Mouse (Mus musculus) bone marrow, adult 2 months (tissue): Measurements from ENCODE around the gene Mthfr. TPM values are rescaled to one million over a fixed set of nuclear protein-coding genes. Genes with fewer than 3 reads are reported as not detected.
A peak's percentile ranks its signal among the peaks of the same experiment; 100 is the strongest.

ENCODE experiments used
- H3K27ac ChIP-seq: fragments of 200-500 bp; 2 replicates; pipeline ENCODE4 v1.5.1; 2012; ENCODE audit warnings: low read depth, mild to moderate bottlenecking, control low read depth, inconsistent platforms, low read length; ENCODE audit not compliant: control insufficient read depth, poor library complexity, insufficient read depth
- H3K4me1 ChIP-seq: fragments of 200-500 bp; 2 replicates; pipeline ENCODE4 v1.6.1; 2011; ENCODE audit warnings: low read length; ENCODE audit not compliant: control insufficient read depth, insufficient read depth
- H3K4me3 ChIP-seq: fragments of 200-500 bp; replicated peaks from 2 replicates; pipeline ENCODE3; 2011; ENCODE audit warnings: mild to moderate bottlenecking, low read depth, low read length, control low read depth; ENCODE audit not compliant: control insufficient read depth
- CTCF ChIP-seq: fragments of 200-500 bp; IDR thresholded peaks from 2 replicates; pipeline ENCODE4 v1.5.1; 2011; ENCODE audit warnings: low read length, control low read depth; ENCODE audit not compliant: control insufficient read depth, insufficient read depth
- POLR2A ChIP-seq: fragments of 200-500 bp; IDR thresholded peaks from 2 replicates; pipeline ENCODE4 v1.6.1; 2011; ENCODE audit warnings: low read depth, mild to moderate bottlenecking, control low read depth, low read length, borderline replicate concordance; ENCODE audit not compliant: control insufficient read depth
- WGBS: fragments of 180-500 bp; shearing (Covaris S2); methylation state at CpG from one replicate; pipeline ENCODE4 v1.1.7; 2018; 5-methylcytosine and 5-hydroxymethylcytosine counted together
- polyA plus RNA-seq: library from polyadenylated mRNA; stranded (reverse); fragments of >200 nt; gene quantifications from 2 replicates; pipeline ENCODE4 v1.2.4, GENCODE M21; 2011; ENCODE audit warnings: low replicate concordance; ENCODE audit not compliant: missing spikeins, insufficient read depth, insufficient read length

The Mthfr gene
- polyA plus RNA-seq, 1 experiment, result 9.6 TPM

GRCm38 (mm10) chr4:148079212-148079611 is 40.3 kb downstream of the Mthfr start:
- Histone ChIP-seq H3K4me1 (peaks cover 1% of the 10 kb centered on the region; the same call in 1 of the 2 replicates), H3K27ac (no peak overlapping the region), H3K4me3 (no peak overlapping the region)
- no peak for TF ChIP-seq POLR2A
- TF ChIP-seq CTCF, result no peak
- 80% methylated on average over 6 of the region's 6 CpGs for WGBS

DNA sequence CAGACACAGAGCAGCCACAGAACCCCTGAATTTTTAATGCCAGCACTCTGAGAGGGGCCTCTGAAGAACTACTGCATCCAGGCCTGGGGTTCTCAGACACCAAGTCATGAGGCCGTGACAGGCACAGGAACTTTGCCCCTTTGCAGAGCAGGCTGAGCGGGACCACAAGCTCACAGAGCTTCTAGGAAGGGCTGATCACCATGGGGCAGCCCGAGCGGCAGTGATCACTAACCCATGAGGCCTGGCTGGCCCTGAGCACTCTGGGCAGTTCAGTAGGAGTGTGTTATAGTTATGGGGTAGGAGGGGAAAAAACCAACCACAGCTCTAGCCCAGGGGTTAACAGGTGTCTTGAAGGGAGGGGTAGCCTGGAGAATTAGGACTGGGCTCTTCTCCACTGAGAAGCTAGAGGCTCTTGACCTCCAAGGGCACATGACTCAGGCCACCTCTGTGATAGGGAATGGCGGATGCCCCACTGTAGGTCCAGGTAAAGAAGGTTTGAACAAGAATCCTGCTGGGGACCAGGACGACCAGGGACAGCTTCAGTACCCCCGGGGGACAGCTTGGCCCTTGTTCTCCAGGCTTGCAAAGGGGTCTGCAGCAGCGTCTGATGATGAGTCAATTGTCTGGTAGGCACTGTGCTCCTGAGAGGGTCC is 41.2 kb downstream of the Mthfr start:
- Histone ChIP-seq H3K4me3 (no peak overlapping the region), H3K4me1 (peaks cover 3% of the 10 kb centered on the region; the same call in 1 of the 2 replicates), H3K27ac (no peak overlapping the region)
- WGBS, result 87% methylated on average over 8 of the region's 8 CpGs
- TF ChIP-seq POLR2A, result no peak
- TF ChIP-seq CTCF, result no peak

- no peak for TF ChIP-seq CTCF
- TF ChIP-seq POLR2A, result no peak
- 92% methylated on average over 1 of the region's 1 CpGs for WGBS
- Histone ChIP-seq H3K4me1 (peaks cover 3% of the 10 kb centered on the region; the same call in 1 of the 2 replicates), H3K4me3 (no peak overlapping the region), H3K27ac (no peak overlapping the region)
Observed at GRCm38 (mm10) chr4:148080597-148080973, 41.7 kb downstream of the Mthfr start.

GRCm38 (mm10) chr4:148081201-148081600 is 42.3 kb downstream of the Mthfr start:
- WGBS, result 91% methylated on average over 10 of the region's 10 CpGs
- Histone ChIP-seq H3K27ac (no peak overlapping the region), H3K4me1 (peaks cover 5% of the 10 kb centered on the region; the same call in 1 of the 2 replicates), H3K4me3 (no peak overlapping the region)
- TF ChIP-seq POLR2A (no peak), CTCF (no peak)

GRCm38 (mm10) chr4:148082257-148083044 is 43.6 kb downstream of the Mthfr start:
- H3K4me3 ChIP-seq, result no peak overlapping the region
- TF ChIP-seq CTCF, result peak; percentile 50
- TF ChIP-seq POLR2A, result no peak
- peak overlapping the region; percentile 26; the same call in 1 of the 2 replicates for H3K27ac ChIP-seq
- peaks cover 5% of the 10 kb centered on the region; the same call in 1 of the 2 replicates for H3K4me1 ChIP-seq
- 34% methylated on average over 12 of the region's 12 CpGs for WGBS

DNA sequence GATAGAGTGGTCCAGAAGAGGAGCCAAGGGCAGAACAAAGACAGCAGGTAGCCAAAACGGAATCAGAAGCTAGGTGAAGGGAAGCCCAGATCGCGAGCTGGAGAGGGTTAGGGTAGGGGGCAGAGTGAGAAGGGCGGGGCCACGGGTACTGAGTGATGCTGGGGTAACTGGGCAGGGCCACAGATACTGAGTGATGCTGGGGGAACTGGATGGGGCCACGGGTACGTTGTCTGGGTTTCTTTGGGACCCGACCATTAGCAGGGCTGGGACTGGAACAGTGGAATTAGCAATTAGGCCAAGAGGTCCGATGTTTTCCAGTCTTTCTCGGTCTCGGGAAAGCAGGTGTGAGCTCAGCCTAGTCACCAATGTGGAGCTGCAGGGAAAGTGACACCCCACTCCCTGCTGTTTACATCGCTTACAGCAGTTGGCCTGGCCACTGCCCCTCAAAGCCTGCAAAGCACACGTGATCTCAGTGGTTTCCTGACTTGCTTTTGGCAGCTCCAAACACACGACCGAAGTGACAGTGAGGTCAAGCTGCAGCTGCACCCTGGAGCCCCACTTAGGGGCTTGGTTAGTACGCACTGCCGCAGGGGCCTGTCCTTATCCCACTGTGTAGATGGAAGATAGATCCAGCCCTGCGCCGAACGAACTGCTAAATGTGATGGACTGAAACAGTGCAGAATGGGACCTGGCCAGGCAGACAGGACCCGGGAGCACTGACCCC is 44.5 kb downstream of the Mthfr start:
- Histone ChIP-seq H3K4me3 (no peak overlapping the region), H3K4me1 (peaks cover 5% of the 10 kb centered on the region; the same call in 1 of the 2 replicates), H3K27ac (peak overlapping the region; percentile 26)
- TF ChIP-seq CTCF (no peak), POLR2A (no peak)
- 13% methylated on average over 21 of the region's 21 CpGs for WGBS

GRCm38 (mm10) chr4:148084261-148084714 is 45.4 kb downstream of the Mthfr start:
- Histone ChIP-seq H3K27ac (no peak overlapping the region), H3K4me1 (peaks cover 8% of the 10 kb centered on the region; the same call in 1 of the 2 replicates), H3K4me3 (no peak overlapping the region)
- TF ChIP-seq POLR2A (no peak), CTCF (no peak)
- WGBS, result 42% methylated on average over 8 of the region's 8 CpGs
